Mouse (Mus musculus) liver, embryonic 14.5 days (tissue): ENCODE results near the gene Klc3.

Experiments used
- CTCF ChIP-seq: IDR thresholded peaks from 2 replicates; pipeline ENCODE4 v1.5.1; 2016; ENCODE audit warnings: antibody characterized with exemption, low read depth, control low read depth
- EP300 ChIP-seq: IDR thresholded peaks from 2 replicates; pipeline ENCODE4 v1.6.1; 2016; ENCODE audit warnings: antibody characterized with exemption, low read depth

DNA sequence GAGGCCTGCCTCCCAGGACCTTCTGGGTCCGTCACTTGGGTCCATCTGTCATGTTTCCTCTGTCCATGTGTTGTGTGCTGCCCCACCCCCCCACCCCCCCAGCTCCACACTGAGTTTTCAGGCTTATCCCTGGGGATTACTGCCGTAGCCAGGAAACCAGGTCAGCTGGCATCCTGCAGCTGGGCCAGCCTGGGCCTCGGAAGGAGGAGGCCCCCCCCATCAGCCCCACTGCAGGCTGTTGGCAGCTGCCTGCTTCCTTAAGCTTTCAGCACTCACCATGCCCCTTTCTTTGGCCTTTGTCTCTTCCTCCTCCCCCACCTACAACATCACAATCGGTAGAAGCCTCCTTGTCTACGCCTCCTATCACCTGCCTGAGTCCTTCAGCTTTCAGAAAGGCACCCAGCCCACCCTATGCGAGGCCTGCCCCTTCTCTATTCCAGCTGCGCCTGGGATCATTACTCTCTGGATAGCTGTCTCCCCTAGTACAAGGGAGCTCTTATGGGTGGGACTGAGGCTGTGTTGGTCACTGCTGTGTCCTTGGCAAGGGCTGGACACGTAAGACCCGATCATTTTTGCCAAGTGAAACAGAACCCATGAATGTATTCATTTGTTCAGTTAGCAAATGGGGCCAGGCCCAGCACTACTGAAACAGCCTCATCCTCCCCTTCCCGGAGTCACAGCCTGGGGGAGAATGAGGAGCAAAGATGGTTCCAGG is 15.0 kb downstream of the Klc3 start:
- TF ChIP-seq CTCF (no peak), EP300 (no peak)
